Mouse (Mus musculus) kidney, adult 2 months (tissue): ENCODE results near the gene Msi2.

Source experiments
- CTCF ChIP-seq: fragments of 200-500 bp; conservative IDR thresholded peaks from 2 replicates; pipeline ENCODE4 v1.5.1; 2011; ENCODE audit warnings: low read depth, mild to moderate bottlenecking, control low read depth, low read length, moderate library complexity, mixed read lengths; ENCODE audit not compliant: insufficient read depth, insufficient read length
- POLR2A ChIP-seq: fragments of 200-500 bp; IDR thresholded peaks from one replicate; pipeline ENCODE4 v1.6.1; 2011; ENCODE audit warnings: low read depth, low read length, control low read depth

DNA sequence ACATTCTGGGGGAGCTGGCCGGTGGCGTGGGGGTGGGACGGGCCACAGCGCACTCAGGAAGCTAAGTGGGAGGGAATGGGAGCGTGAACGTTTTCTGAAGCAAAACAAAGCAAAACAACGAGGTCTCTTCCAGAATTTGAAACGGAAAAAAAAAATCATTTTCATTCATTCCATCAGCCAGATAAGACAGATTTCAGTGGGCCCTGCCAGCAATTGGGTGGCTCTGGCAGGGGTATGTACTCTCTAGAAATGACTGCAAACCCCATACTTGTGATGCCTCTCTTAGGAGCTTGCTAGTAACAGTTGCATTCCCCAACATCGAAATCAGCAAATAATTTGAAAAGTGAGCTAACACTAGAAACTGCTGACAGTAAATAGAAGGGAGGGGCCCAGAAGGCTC, 335.9 kb downstream of the Msi2 start:
- TF ChIP-seq POLR2A (no peak), CTCF (no peak)
